Mouse (Mus musculus): ENCODE results near the gene 2900092C05Rik. TPM values are rescaled to one million over a fixed set of nuclear protein-coding genes. Genes with fewer than 3 reads are reported as not detected.

Gene 2900092C05Rik
- total RNA-seq (2021) (not detected), polyA plus RNA-seq (2012; rRNA removed) (not detected in 2 replicates)
- long read RNA-seq, result 0 reads

DNA sequence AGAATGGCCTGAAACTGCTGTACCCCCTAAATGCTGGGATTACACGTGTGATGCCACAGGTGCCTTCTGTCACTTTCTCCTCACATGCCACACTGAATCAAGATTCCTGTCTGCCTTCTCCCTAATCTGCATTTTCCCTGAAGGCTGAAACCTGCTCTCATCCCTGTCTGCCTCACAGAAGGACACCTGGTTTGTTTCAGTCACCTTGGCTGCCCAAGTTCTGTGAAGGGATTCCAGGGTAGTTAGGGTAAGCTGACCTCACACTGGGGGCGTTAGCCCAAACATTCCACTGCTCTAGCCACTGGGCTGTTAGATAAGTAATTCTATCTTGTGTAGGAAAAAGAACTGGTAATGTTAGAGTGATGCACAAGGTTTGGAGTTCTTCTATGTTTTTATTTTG, at the start of gene 2900092C05Rik:
Gene 2900092C05Rik (plus strand): TSS at position 301 of the 400 bp plus-strand sequence.
- 39% methylated on average over 2 of the region's 2 CpGs for WGBS
- H3K27ac ChIP-seq, result no peak within 1 kb of the TSS
- TF ChIP-seq CTCF (IDR thresholded peaks at IDR 0.05), result no peak
- TF ChIP-seq POLR2A (IDR thresholded peaks at IDR 0.05; ENCODE audit: insufficient read depth, low read depth, low read length), result no peak
- TF ChIP-seq EP300 (IDR thresholded peaks at IDR 0.05; ENCODE audit: insufficient read depth, low read depth, low read length), result no peak
- no peaks in the 10 kb centered on the region for H3K79me2 ChIP-seq (replicated peaks; ENCODE audit: control insufficient read depth, insufficient read depth, low read length)
- H3K27me3 ChIP-seq (ENCODE audit: control insufficient read depth, insufficient read depth, low read length), result no peaks in the 10 kb centered on the region
- no peaks in the 10 kb centered on the region for H3K4me1 ChIP-seq (ENCODE audit: control insufficient read depth, insufficient read depth, low read length)
- H3K9ac ChIP-seq (ENCODE audit: low read depth, low read length), result no peak within 1 kb of the TSS
- DNase-seq, result no peak
- no peak within 1 kb of the TSS for H3K4me3 ChIP-seq
- no peaks in the 10 kb centered on the region for H3K36me3 ChIP-seq (ENCODE audit: control insufficient read depth, insufficient read depth, low read length)
- intact Hi-C loops (cut with DNase I), result no loop called here

GRCm38 (mm10) chr7:12478158-12479008, 33.9 kb upstream of the 2900092C05Rik start, which contains the start of gene Zfp606:
TSS of gene Zfp606 (plus strand) at chr7:12478293.
- peak; percentile 85 to 90 for DNase-seq
- no peaks in the 10 kb centered on the region; the same call in 1 of the 2 replicates for H3K79me2 ChIP-seq (replicated peaks; ENCODE audit: control insufficient read depth, insufficient read depth, low read length)

DNA sequence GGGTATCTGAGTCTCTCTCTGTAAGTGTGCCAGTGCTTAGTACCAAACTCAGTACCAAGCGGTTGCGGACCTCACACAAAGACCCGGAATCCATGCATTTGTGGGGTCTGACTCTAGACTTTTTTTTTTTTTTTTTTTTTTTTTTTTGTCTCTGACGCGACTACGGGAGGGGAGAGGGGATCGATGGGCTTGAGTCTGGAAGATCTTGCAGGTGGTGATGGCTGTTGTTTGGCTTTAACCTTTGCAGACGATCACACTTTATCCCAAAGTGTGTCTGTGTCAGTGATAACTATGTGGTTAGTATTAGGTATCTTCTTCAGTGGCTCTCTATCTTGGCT, 33.3 kb upstream of the 2900092C05Rik start:
- intact Hi-C loops (cut with DNase I), result loop anchor here (2.0 to 10.0 kb wide), 5 partner anchors 56 to 806 kb away; partner anchors contain the start of genes Chmp2a, Ube2m, Zfp110 and Zfp128

More at GRCm38 (mm10) chr7:12478158-12479008, 33.9 kb upstream of the 2900092C05Rik start, which contains the start of gene Zfp606:
- TF ChIP-seq POLR2A (IDR thresholded peaks at IDR 0.05; ENCODE audit: insufficient read depth, low read depth, low read length) (peak; percentile 62), EP300 (IDR thresholded peaks at IDR 0.05; ENCODE audit: insufficient read depth, low read depth, low read length) (peak; percentile 51; the same call in 1 of the 2 replicates), CTCF (IDR thresholded peaks at IDR 0.05) (peak; percentile 53)
- Histone ChIP-seq H3K4me3 (peak within 1 kb of the TSS; percentile 95), H3K27me3 (ENCODE audit: control insufficient read depth, insufficient read depth, low read length) (no peaks in the 10 kb centered on the region), H3K4me1 (ENCODE audit: control insufficient read depth, insufficient read depth, low read length) (no peaks in the 10 kb centered on the region; the same call in 1 of the 2 replicates), H3K36me3 (ENCODE audit: control insufficient read depth, insufficient read depth, low read length) (peaks cover 11% of the 10 kb centered on the region), H3K9ac (ENCODE audit: low read depth, low read length) (peak within 1 kb of the TSS; percentile 96), H3K27ac (peak within 1 kb of the TSS; percentile 96)
- intact Hi-C loops (cut with DNase I), result loop anchor here (2.0 to 10.0 kb wide), 5 partner anchors 56 to 806 kb away; partner anchors contain the start of genes Chmp2a, Ube2m, Zfp110 and Zfp128
- under 1% methylated on average over 53 of the region's 53 CpGs for WGBS

GRCm38 (mm10) chr7:12479525-12479924, 32.8 kb upstream of the 2900092C05Rik start:
- Histone ChIP-seq H3K4me1 (ENCODE audit: control insufficient read depth, insufficient read depth, low read length) (no peaks in the 10 kb centered on the region; the same call in 1 of the 2 replicates), H3K36me3 (ENCODE audit: control insufficient read depth, insufficient read depth, low read length) (peaks cover 14% of the 10 kb centered on the region), H3K4me3 (no peak overlapping the region), H3K79me2 (replicated peaks; ENCODE audit: control insufficient read depth, insufficient read depth, low read length) (no peaks in the 10 kb centered on the region; the same call in 1 of the 2 replicates), H3K9ac (ENCODE audit: low read depth, low read length) (no peak overlapping the region), H3K27ac (no peak overlapping the region), H3K27me3 (ENCODE audit: control insufficient read depth, insufficient read depth, low read length) (no peaks in the 10 kb centered on the region)
- TF ChIP-seq CTCF (IDR thresholded peaks at IDR 0.05), result no peak
- no peak for TF ChIP-seq POLR2A (IDR thresholded peaks at IDR 0.05; ENCODE audit: insufficient read depth, low read depth, low read length)
- no peak for TF ChIP-seq EP300 (IDR thresholded peaks at IDR 0.05; ENCODE audit: insufficient read depth, low read depth, low read length)
- DNase-seq, result no peak
- intact Hi-C loops (cut with DNase I), result loop anchor here (2.0 to 10.0 kb wide), 5 partner anchors 57 to 805 kb away; partner anchors contain the start of genes Chmp2a, Ube2m, Zfp110 and Zfp128
- 53% methylated on average over 4 of the region's 4 CpGs for WGBS

More for the DNA sequence above, 33.3 kb upstream of the 2900092C05Rik start:
- no peak overlapping the region; the same call in 1 of the 2 replicates for H3K9ac ChIP-seq (ENCODE audit: low read depth, low read length)
- peaks cover 11% of the 10 kb centered on the region for H3K36me3 ChIP-seq (ENCODE audit: control insufficient read depth, insufficient read depth, low read length)
- no peaks in the 10 kb centered on the region; the same call in 1 of the 2 replicates for H3K4me1 ChIP-seq (ENCODE audit: control insufficient read depth, insufficient read depth, low read length)
- H3K27me3 ChIP-seq (ENCODE audit: control insufficient read depth, insufficient read depth, low read length), result no peaks in the 10 kb centered on the region
- WGBS, result 1% methylated on average over 8 of the region's 8 CpGs
- peak overlapping the region; percentile 95 for H3K4me3 ChIP-seq
- no peaks in the 10 kb centered on the region; the same call in 1 of the 2 replicates for H3K79me2 ChIP-seq (replicated peaks; ENCODE audit: control insufficient read depth, insufficient read depth, low read length)
- no peak for TF ChIP-seq CTCF (IDR thresholded peaks at IDR 0.05)
- no peak for TF ChIP-seq POLR2A (IDR thresholded peaks at IDR 0.05; ENCODE audit: insufficient read depth, low read depth, low read length)
- no peak for TF ChIP-seq EP300 (IDR thresholded peaks at IDR 0.05; ENCODE audit: insufficient read depth, low read depth, low read length)
- DNase-seq, result no peak
- H3K27ac ChIP-seq, result no peak overlapping the region; the same call in 1 of the 2 replicates

- H3K4me1 ChIP-seq (ENCODE audit: control insufficient read depth, insufficient read depth, low read length), result no peaks in the 10 kb centered on the region
- intact Hi-C loops (cut with DNase I), result no loop called here
- 93% methylated on average over 6 of the region's 6 CpGs for WGBS
- no peak overlapping the region for H3K9ac ChIP-seq (ENCODE audit: low read depth, low read length)
- TF ChIP-seq EP300 (IDR thresholded peaks at IDR 0.05; ENCODE audit: insufficient read depth, low read depth, low read length) (no peak), CTCF (IDR thresholded peaks at IDR 0.05) (no peak), POLR2A (IDR thresholded peaks at IDR 0.05; ENCODE audit: insufficient read depth, low read depth, low read length) (no peak)
- H3K4me3 ChIP-seq, result no peak overlapping the region
- H3K27ac ChIP-seq, result no peak overlapping the region
- DNase-seq, result no peak
- no peaks in the 10 kb centered on the region; the same call in 1 of the 2 replicates for H3K79me2 ChIP-seq (replicated peaks; ENCODE audit: control insufficient read depth, insufficient read depth, low read length)
- no peaks in the 10 kb centered on the region for H3K27me3 ChIP-seq (ENCODE audit: control insufficient read depth, insufficient read depth, low read length)
- peaks cover 25% of the 10 kb centered on the region for H3K36me3 ChIP-seq (ENCODE audit: control insufficient read depth, insufficient read depth, low read length)
Observed at GRCm38 (mm10) chr7:12483771-12484170, 28.5 kb upstream of the 2900092C05Rik start.

Measured in heart, adult 2 months (tissue).